Mouse (Mus musculus) liver, embryonic 12.5 days (tissue): ENCODE measurements around the gene Fars2. TPM values are rescaled to one million over a fixed set of nuclear protein-coding genes. Genes with fewer than 3 reads are reported as not detected.

Experiments
- ATAC-seq: fragments of 200-750 bp; cut with Nextera tagmentation; 2 replicates; pipeline ENCODE4 v1.8.0; 2017; ENCODE audit warnings: moderate number of reproducible peaks, mild to moderate bottlenecking, moderate library complexity
- H3K27ac ChIP-seq: fragments of 300-500 bp; sonication (generic); 2 replicates; pipeline ENCODE4 v1.5.1; 2016; ENCODE audit warnings: mild to moderate bottlenecking
- H3K27me3 ChIP-seq: fragments of 300-500 bp; sonication (generic); replicated peaks from 2 replicates; pipeline ENCODE4 v1.6.1; 2016; ENCODE audit warnings: mild to moderate bottlenecking, moderate library complexity
- H3K36me3 ChIP-seq: fragments of 300-500 bp; sonication (generic); 2 replicates; pipeline ENCODE4 v1.6.1; 2016; ENCODE audit warnings: mild to moderate bottlenecking, moderate library complexity
- H3K4me1 ChIP-seq: fragments of 300-500 bp; sonication (generic); 2 replicates; pipeline ENCODE4 v1.6.1; 2016
- H3K4me2 ChIP-seq: fragments of 300-500 bp; sonication (generic); 2 replicates; pipeline ENCODE4 v1.6.1; 2016; ENCODE audit warnings: mild to moderate bottlenecking, moderate library complexity
- H3K4me3 ChIP-seq: fragments of 300-500 bp; sonication (generic); 2 replicates; pipeline ENCODE4 v1.5.1; 2016; ENCODE audit warnings: mild to moderate bottlenecking, moderate library complexity
- H3K9ac ChIP-seq: fragments of 300-500 bp; sonication (generic); 2 replicates; pipeline ENCODE4 v1.6.1; 2016; ENCODE audit warnings: mild to moderate bottlenecking, moderate library complexity
- H3K9me3 ChIP-seq: fragments of 300-500 bp; sonication (generic); replicated peaks from 2 replicates; pipeline ENCODE4 v1.6.1; 2016; ENCODE audit warnings: mild to moderate bottlenecking, moderate library complexity
- WGBS: fragments of 180-500 bp; shearing (Covaris S2); methylation state at CpG from one replicate; pipeline ENCODE4 v1.1.7; 2016; ENCODE audit not compliant: insufficient replicate concordance; 5-methylcytosine and 5-hydroxymethylcytosine counted together
- polyA plus RNA-seq: library from polyadenylated mRNA; unstranded; fragments of >200 nt; fragmentation: Nextera tagmentation; extraction: Ambion mirVana; gene quantifications from 2 replicates; pipeline ENCODE4 v1.2.1, GENCODE M21; 2016

Gene Fars2
- polyA plus RNA-seq, 1 experiment from 2014 or later: 31.0 TPM

- H3K4me3 ChIP-seq: no peak overlapping the region
- no peak overlapping the region for H3K27ac ChIP-seq
- WGBS: 76% methylated on average over 5 of the region's 5 CpGs
- H3K36me3 ChIP-seq: no peaks in the 10 kb centered on the region
- ATAC-seq: no peak
- no peak overlapping the region for H3K9ac ChIP-seq
- H3K27me3 ChIP-seq: no peaks in the 10 kb centered on the region
- H3K9me3 ChIP-seq: no peaks in the 10 kb centered on the region
- peaks cover 7% of the 10 kb centered on the region for H3K4me1 ChIP-seq
- H3K4me2 ChIP-seq: no peak overlapping the region
Measured at GRCm38 (mm10) chr13:36193484-36194113, 76.4 kb downstream of the Fars2 start.

- H3K27me3 ChIP-seq: no peaks in the 10 kb centered on the region
- no peak overlapping the region for H3K4me2 ChIP-seq
- peaks cover 44% of the 10 kb centered on the region for H3K4me1 ChIP-seq
- no peaks in the 10 kb centered on the region for H3K36me3 ChIP-seq
- ATAC-seq: no peak
- no peak overlapping the region for H3K4me3 ChIP-seq
- peak overlapping the region; percentile 82 for H3K27ac ChIP-seq
- 86% methylated on average over 1 of the region's 1 CpGs for WGBS
- H3K9ac ChIP-seq: no peak overlapping the region
- no peaks in the 10 kb centered on the region for H3K9me3 ChIP-seq
Measured at GRCm38 (mm10) chr13:36199288-36199687, 82.1 kb downstream of the Fars2 start.

GRCm38 (mm10) chr13:36200453-36200852 is 83.2 kb downstream of the Fars2 start:
- Histone ChIP-seq H3K9me3 (no peaks in the 10 kb centered on the region), H3K4me1 (peaks cover 55% of the 10 kb centered on the region), H3K9ac (no peak overlapping the region), H3K27ac (peak overlapping the region; percentile 82), H3K27me3 (no peaks in the 10 kb centered on the region), H3K36me3 (no peaks in the 10 kb centered on the region), H3K4me2 (no peak overlapping the region), H3K4me3 (no peak overlapping the region)
- 39% methylated on average over 4 of the region's 4 CpGs for WGBS
- peak; percentile 66 for ATAC-seq

GRCm38 (mm10) chr13:36202496-36202895 is 85.3 kb downstream of the Fars2 start:
- WGBS: 21% methylated on average over 2 of the region's 2 CpGs
- Histone ChIP-seq H3K27ac (peak overlapping the region; percentile 78), H3K9me3 (no peaks in the 10 kb centered on the region), H3K4me1 (peaks cover 68% of the 10 kb centered on the region), H3K9ac (no peak overlapping the region), H3K4me3 (no peak overlapping the region), H3K4me2 (peak overlapping the region; percentile 6; the same call in 1 of the 2 replicates), H3K27me3 (no peaks in the 10 kb centered on the region), H3K36me3 (peaks cover 1% of the 10 kb centered on the region; the same call in 1 of the 2 replicates)
- no peak for ATAC-seq

- Histone ChIP-seq H3K4me1 (peaks cover 68% of the 10 kb centered on the region), H3K4me2 (peak overlapping the region; percentile 38), H3K36me3 (peaks cover 2% of the 10 kb centered on the region; the same call in 1 of the 2 replicates), H3K27ac (peak overlapping the region; percentile 60), H3K9ac (peak overlapping the region; percentile 52; the same call in 1 of the 2 replicates), H3K4me3 (no peak overlapping the region), H3K9me3 (no peaks in the 10 kb centered on the region), H3K27me3 (no peaks in the 10 kb centered on the region)
- WGBS: 47% methylated on average over 6 of the region's 6 CpGs
- ATAC-seq: peak; percentile 97
Measured at GRCm38 (mm10) chr13:36203014-36203413, 85.8 kb downstream of the Fars2 start.

GRCm38 (mm10) chr13:36204320-36204719 is 87.1 kb downstream of the Fars2 start:
- H3K4me2 ChIP-seq: no peak overlapping the region
- no peaks in the 10 kb centered on the region for H3K27me3 ChIP-seq
- H3K9me3 ChIP-seq: no peaks in the 10 kb centered on the region
- H3K9ac ChIP-seq: peak overlapping the region; percentile 35
- 77% methylated on average over 3 of the region's 3 CpGs for WGBS
- peak overlapping the region; percentile 87 for H3K27ac ChIP-seq
- ATAC-seq: no peak
- H3K36me3 ChIP-seq: peaks cover 2% of the 10 kb centered on the region; the same call in 1 of the 2 replicates
- peaks cover 73% of the 10 kb centered on the region for H3K4me1 ChIP-seq
- no peak overlapping the region for H3K4me3 ChIP-seq

GRCm38 (mm10) chr13:36210965-36211364 is 93.8 kb downstream of the Fars2 start:
- Histone ChIP-seq H3K9ac (no peak overlapping the region), H3K36me3 (peaks cover 2% of the 10 kb centered on the region; the same call in 1 of the 2 replicates), H3K27ac (no peak overlapping the region), H3K4me3 (no peak overlapping the region), H3K4me1 (peaks cover 17% of the 10 kb centered on the region), H3K9me3 (no peaks in the 10 kb centered on the region), H3K27me3 (no peaks in the 10 kb centered on the region), H3K4me2 (no peak overlapping the region)
- ATAC-seq: no peak
- 75% methylated on average over 3 of the region's 3 CpGs for WGBS

- no peaks in the 10 kb centered on the region for H3K9me3 ChIP-seq
- no peak overlapping the region for H3K4me3 ChIP-seq
- no peak overlapping the region for H3K27ac ChIP-seq
- ATAC-seq: no peak
- WGBS: 69% methylated on average over 4 of the region's 4 CpGs
- peaks cover 4% of the 10 kb centered on the region; the same call in 1 of the 2 replicates for H3K4me1 ChIP-seq
- no peak overlapping the region for H3K4me2 ChIP-seq
- H3K27me3 ChIP-seq: no peaks in the 10 kb centered on the region
- H3K36me3 ChIP-seq: no peaks in the 10 kb centered on the region
- no peak overlapping the region for H3K9ac ChIP-seq
Measured at GRCm38 (mm10) chr13:36214056-36214455, 96.8 kb downstream of the Fars2 start.

GRCm38 (mm10) chr13:36216005-36216404 is 98.8 kb downstream of the Fars2 start:
- no peak overlapping the region for H3K4me3 ChIP-seq
- H3K27ac ChIP-seq: no peak overlapping the region
- H3K27me3 ChIP-seq: no peaks in the 10 kb centered on the region
- H3K4me2 ChIP-seq: no peak overlapping the region
- H3K9me3 ChIP-seq: no peaks in the 10 kb centered on the region
- ATAC-seq: no peak
- H3K9ac ChIP-seq: no peak overlapping the region
- WGBS: 83% methylated on average over 3 of the region's 3 CpGs
- no peaks in the 10 kb centered on the region for H3K4me1 ChIP-seq
- no peaks in the 10 kb centered on the region for H3K36me3 ChIP-seq

- Histone ChIP-seq H3K4me3 (no peak overlapping the region), H3K27ac (no peak overlapping the region), H3K27me3 (no peaks in the 10 kb centered on the region), H3K9ac (no peak overlapping the region), H3K4me2 (no peak overlapping the region), H3K9me3 (no peaks in the 10 kb centered on the region), H3K4me1 (no peaks in the 10 kb centered on the region), H3K36me3 (no peaks in the 10 kb centered on the region)
- no peak for ATAC-seq
- 55% methylated on average over 4 of the region's 4 CpGs for WGBS
Measured at GRCm38 (mm10) chr13:36218347-36218746, 101.1 kb downstream of the Fars2 start.

GRCm38 (mm10) chr13:36219506-36219905 is 102.3 kb downstream of the Fars2 start:
- Histone ChIP-seq H3K4me3 (no peak overlapping the region), H3K4me1 (no peaks in the 10 kb centered on the region), H3K9me3 (no peaks in the 10 kb centered on the region), H3K4me2 (no peak overlapping the region), H3K27ac (no peak overlapping the region), H3K36me3 (no peaks in the 10 kb centered on the region), H3K9ac (no peak overlapping the region), H3K27me3 (no peaks in the 10 kb centered on the region)
- no peak for ATAC-seq
- 68% methylated on average over 5 of the region's 5 CpGs for WGBS

- WGBS: 70% methylated on average over 1 of the region's 1 CpGs
- ATAC-seq: no peak
Measured at GRCm38 (mm10) chr13:36221897-36222296, 104.7 kb downstream of the Fars2 start.

GRCm38 (mm10) chr13:36222721-36223120 is 105.5 kb downstream of the Fars2 start:
- no peak overlapping the region for H3K27ac ChIP-seq
- H3K4me1 ChIP-seq: peaks cover 4% of the 10 kb centered on the region; the same call in 1 of the 2 replicates
- H3K27me3 ChIP-seq: no peaks in the 10 kb centered on the region
- H3K9me3 ChIP-seq: no peaks in the 10 kb centered on the region
- no peak overlapping the region for H3K9ac ChIP-seq
- no peaks in the 10 kb centered on the region for H3K36me3 ChIP-seq
- H3K4me3 ChIP-seq: no peak overlapping the region
- ATAC-seq: no peak
- H3K4me2 ChIP-seq: no peak overlapping the region

More at GRCm38 (mm10) chr13:36221897-36222296, 104.7 kb downstream of the Fars2 start:
- Histone ChIP-seq H3K27me3 (no peaks in the 10 kb centered on the region), H3K9ac (no peak overlapping the region), H3K4me3 (no peak overlapping the region), H3K4me2 (no peak overlapping the region), H3K27ac (no peak overlapping the region), H3K9me3 (no peaks in the 10 kb centered on the region), H3K36me3 (no peaks in the 10 kb centered on the region), H3K4me1 (peaks cover 4% of the 10 kb centered on the region; the same call in 1 of the 2 replicates)
